Mouse (Mus musculus): ENCODE results near the gene Klhl7. TPM values are rescaled to one million over a fixed set of nuclear protein-coding genes. Genes with fewer than 3 reads are reported as not detected.

Gene Klhl7
- total and polyA plus RNA-seq, 3 experiments = 13.5 to 19.7 TPM; not detected in 1

DNA sequence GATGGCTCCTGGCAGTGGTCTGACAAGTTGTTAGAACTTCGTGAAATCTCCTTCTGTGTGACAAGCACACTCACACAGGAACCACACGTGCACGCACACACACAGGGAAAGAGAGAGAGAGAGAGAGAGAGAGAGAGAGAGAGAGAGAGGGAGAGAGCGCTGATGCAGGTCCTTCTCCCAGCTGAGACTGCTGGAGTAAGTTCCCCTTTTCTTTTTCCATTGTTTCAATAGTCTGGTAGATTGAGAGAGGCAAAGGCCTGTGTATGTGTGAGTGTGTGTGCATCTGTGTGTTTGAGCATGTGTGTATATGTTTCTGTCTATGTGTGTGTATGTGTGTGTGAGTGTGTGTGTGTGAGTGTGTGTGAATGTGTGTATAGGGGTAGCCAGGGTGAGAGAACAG is 100.6 kb downstream of the Klhl7 start:
- TF ChIP-seq JUND (IDR thresholded peaks at IDR 0.05; ENCODE audit: low read depth, low read length) = peak; percentile 72; the same call in 1 of the 2 replicates
- no peak for TF ChIP-seq POLR2A (IDR thresholded peaks at IDR 0.05; ENCODE audit: control insufficient read depth in 1 of 2, insufficient read depth in 1 of 2, low read depth in 1 of 2, low read length in 2 of 2, poor library complexity in 1 of 2)
- no peak for TF ChIP-seq MXI1 (IDR thresholded peaks at IDR 0.05; ENCODE audit: low read depth, low read length)
- no peak for TF ChIP-seq NRF1 (IDR thresholded peaks at IDR 0.05; ENCODE audit: insufficient read depth, low read depth, low read length, poor library complexity, severe bottlenecking)
- no peak for TF ChIP-seq TAL1 (IDR thresholded peaks at IDR 0.05; ENCODE audit: low read length)
- no peaks in the 10 kb centered on the region for H3K36me3 ChIP-seq (ENCODE audit: control insufficient read depth in 1 of 2, insufficient read depth in 2 of 2, low read length in 2 of 2)
- DNase-seq (ENCODE audit: low read depth, low spot score) = peak; percentile 21
- H3K79me2 ChIP-seq (ENCODE audit: control insufficient read depth, insufficient read depth, low read length, poor library complexity) = no peaks in the 10 kb centered on the region
- H3K9ac ChIP-seq (ENCODE audit: control insufficient read depth, low read depth, low read length, poor library complexity, severe bottlenecking) = no peak overlapping the region
- H3K4me1 ChIP-seq (ENCODE audit: control insufficient read depth in 1 of 2, insufficient read depth in 2 of 2, low read length in 2 of 2) = no peaks in the 10 kb centered on the region
- peaks cover 0 to 1% of the 10 kb centered on the region in 2 experiments; a peak in 2 of 4 replicates for H3K27me3 ChIP-seq (ENCODE audit: control insufficient read depth in 1 of 2, insufficient read depth in 2 of 2, low read length in 2 of 2)
- no peak overlapping the region for H3K27ac ChIP-seq (ENCODE audit: control insufficient read depth, low read depth, low read length)
- H3K4me3 ChIP-seq (ENCODE audit: control insufficient read depth in 1 of 2, insufficient read depth in 1 of 2, low read depth in 2 of 2, low read length in 2 of 2) = no peak overlapping the region
- no peaks in the 10 kb centered on the region for H3K9me3 ChIP-seq (replicated peaks; ENCODE audit: insufficient read depth, low read length)

DNA sequence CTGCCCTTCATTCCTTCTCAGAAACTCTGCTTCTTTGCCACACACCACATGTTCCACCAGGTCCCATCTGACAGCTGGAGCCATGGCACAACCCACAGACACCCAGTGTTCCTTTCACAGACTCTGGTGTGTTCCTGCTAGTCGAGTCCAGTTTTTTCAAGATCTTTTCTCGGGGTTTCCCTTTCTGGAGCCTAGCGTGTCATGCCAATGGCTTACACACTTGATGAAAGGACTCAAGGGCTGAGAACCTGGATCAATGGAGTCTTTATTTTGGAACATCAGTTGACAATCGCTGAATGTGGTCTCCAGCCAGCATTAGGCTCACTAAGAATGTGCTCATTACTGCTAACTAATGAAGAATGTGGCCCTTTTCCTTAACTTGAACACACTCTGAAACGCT is 102.1 kb downstream of the Klhl7 start:
- H3K9ac ChIP-seq (ENCODE audit: control insufficient read depth, low read depth, low read length, poor library complexity, severe bottlenecking) = no peak overlapping the region
- TF ChIP-seq E2F4 (IDR thresholded peaks at IDR 0.05; ENCODE audit: borderline replicate concordance, low read depth, low read length) (no peak), POLR2AphosphoS5 (IDR thresholded peaks at IDR 0.05; ENCODE audit: borderline replicate concordance, low read depth, low read length) (no peak), MYC (IDR thresholded peaks at IDR 0.05; ENCODE audit: low read depth, low read length) (no peak), RCOR1 (IDR thresholded peaks at IDR 0.05; ENCODE audit: low read depth, low read length) (no peak), RAD21 (IDR thresholded peaks at IDR 0.05; ENCODE audit: low read depth, low read length) (no peak), USF2 (IDR thresholded peaks at IDR 0.05; ENCODE audit: borderline replicate concordance in 1 of 2, insufficient read depth in 1 of 2, low read depth in 1 of 2, low read length in 2 of 2) (no peak), TAL1 (IDR thresholded peaks at IDR 0.05; ENCODE audit: low read length) (no peak), GABPA (IDR thresholded peaks at IDR 0.05; ENCODE audit: low read depth, low read length) (no peak), MAZ (IDR thresholded peaks at IDR 0.05; ENCODE audit: low read depth, low read length) (no peak), EP300 (IDR thresholded peaks at IDR 0.05; ENCODE audit: low read depth in 1 of 2, low read length in 2 of 2) (no peak), GATA1 (IDR thresholded peaks at IDR 0.05; ENCODE audit: low read depth, low read length) (no peak), KAT2A (conservative IDR thresholded peaks at IDR 0.05; ENCODE audit: low read depth, low read length) (no peak), ZNF384 (IDR thresholded peaks at IDR 0.05; ENCODE audit: low read depth, low read length) (no peak), MAX (IDR thresholded peaks at IDR 0.05; ENCODE audit: low read length) (no peak), NELFE (IDR thresholded peaks at IDR 0.05; ENCODE audit: low read depth, low read length) (no peak), TBP (IDR thresholded peaks at IDR 0.05; ENCODE audit: low read depth, low read length) (no peak)
- no peaks in the 10 kb centered on the region for H3K36me3 ChIP-seq (ENCODE audit: control insufficient read depth in 1 of 2, insufficient read depth in 2 of 2, low read length in 2 of 2)
- no peaks in the 10 kb centered on the region; a peak in 1 of 4 replicates for H3K27me3 ChIP-seq (ENCODE audit: control insufficient read depth in 1 of 2, insufficient read depth in 2 of 2, low read length in 2 of 2)
- no peaks in the 10 kb centered on the region for H3K4me1 ChIP-seq (ENCODE audit: control insufficient read depth in 1 of 2, insufficient read depth in 2 of 2, low read length in 2 of 2)
- no peak overlapping the region for H3K27ac ChIP-seq (ENCODE audit: control insufficient read depth, low read depth, low read length)
- H3K9me3 ChIP-seq (replicated peaks; ENCODE audit: insufficient read depth, low read length) = no peaks in the 10 kb centered on the region
- no peak overlapping the region for H3K4me3 ChIP-seq (ENCODE audit: control insufficient read depth in 1 of 2, insufficient read depth in 1 of 2, low read depth in 2 of 2, low read length in 2 of 2)
- DNase-seq (ENCODE audit: low read depth, low spot score) = no peak
- H3K79me2 ChIP-seq (ENCODE audit: control insufficient read depth, insufficient read depth, low read length, poor library complexity) = no peaks in the 10 kb centered on the region
